Mouse (Mus musculus) layer of hippocampus, adult 9-11 months (tissue): ENCODE data around the gene Gbx1.

Source experiments
- DNase-seq: peaks from one replicate; pipeline ENCODE4 v3.0.0; 2022

The Gbx1 gene

DNA sequence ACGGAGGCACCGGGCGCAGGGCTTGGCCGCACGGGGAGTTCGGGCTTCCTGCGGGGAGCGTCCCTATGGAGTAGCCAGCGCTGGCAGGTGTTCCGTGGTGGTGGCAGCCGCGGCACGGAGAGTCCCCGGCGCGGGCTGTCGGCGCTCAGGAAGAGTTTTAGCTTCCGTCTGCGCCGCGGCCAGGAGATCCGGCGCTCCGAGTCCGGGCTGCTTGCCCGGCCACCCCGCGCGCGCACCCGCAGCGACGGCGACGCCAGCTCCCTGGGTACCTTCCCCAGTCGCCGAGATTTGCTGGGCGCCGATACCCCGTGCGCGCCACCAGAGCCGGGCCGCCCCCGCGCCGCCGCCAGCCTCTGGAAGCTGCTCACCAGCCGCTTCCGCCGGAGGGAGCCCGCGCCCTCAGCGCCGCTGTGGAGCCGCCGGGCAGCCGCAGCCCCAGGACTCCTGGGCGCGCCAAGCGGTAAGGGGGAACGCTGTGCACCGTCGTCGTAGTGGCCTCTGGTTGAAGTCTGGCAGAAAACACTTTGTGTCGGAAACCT lies 52.2 kb downstream of the Gbx1 start:
- peak; percentile 62 for DNase-seq

DNA sequence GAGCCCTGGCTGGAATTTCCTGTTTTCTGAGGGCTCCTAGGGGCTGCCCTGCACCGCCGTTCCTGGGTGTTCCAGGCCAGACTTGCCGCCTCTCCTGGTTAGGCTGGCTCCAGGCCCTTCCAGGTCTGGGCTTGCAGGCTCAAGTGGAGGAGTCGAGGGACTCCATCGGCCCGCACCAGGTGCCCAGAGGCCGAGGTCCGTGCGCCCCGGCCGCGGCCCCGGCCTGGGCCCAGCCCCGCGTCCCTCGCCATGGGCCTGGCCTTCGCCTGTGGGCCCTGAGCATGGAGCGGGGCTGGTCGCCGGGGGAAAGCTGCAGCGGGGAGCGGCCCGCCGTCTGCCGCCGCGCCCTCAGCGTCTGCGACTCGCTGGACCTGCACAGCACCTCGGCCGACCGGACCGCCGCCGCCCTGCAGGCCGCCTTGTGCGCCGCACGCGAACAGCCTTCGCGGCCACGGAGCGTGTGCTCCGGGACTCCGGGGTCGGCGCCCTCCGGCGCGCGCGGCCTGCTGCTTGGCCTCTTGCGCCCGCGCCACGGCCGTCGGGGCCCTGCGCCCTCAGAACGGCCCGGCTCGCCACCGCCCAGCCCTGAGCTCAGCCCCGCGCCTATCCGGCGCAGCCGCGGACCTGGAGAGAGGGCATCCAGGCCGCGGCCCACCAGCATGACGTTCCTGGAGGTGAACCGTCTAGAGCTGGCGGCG lies 52.8 kb downstream of the Gbx1 start:
- no peak for DNase-seq

DNA sequence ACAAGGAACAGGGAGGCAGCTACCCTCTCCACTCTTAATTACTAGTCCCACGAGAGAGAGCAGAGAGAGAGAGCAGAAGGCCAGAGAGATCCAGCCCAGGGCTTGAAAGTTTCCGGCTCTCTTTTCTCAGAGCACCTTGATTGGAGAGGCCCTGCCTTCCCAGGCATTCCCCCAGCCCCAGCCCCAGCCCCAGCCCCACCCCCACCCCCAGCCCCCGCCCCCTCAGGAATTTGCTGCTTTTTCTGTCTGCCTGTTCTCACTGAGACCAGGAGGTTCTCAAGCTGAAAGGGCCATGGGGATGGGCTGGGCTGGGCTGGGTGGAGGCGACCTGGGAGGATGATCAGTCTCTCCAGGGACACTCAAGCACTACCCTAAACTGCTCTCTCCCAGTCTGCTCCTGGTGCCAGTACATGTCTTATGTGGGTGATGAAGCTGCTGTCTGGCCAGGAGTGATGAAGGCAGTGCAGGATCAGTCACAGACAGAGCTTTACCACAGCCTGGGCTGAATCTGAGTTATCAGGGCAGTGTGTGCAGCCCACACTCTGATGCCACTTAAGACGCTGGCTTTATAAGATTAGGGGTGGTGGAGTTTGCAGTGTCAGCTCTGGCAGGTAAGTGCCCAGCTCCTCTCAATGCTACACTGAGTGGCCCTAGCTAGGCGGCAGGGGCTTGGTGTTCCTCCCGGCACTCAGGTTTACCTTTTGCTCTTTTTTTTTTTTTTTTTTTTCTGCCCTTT lies 54.0 kb downstream of the Gbx1 start:
- no peak for DNase-seq

DNA sequence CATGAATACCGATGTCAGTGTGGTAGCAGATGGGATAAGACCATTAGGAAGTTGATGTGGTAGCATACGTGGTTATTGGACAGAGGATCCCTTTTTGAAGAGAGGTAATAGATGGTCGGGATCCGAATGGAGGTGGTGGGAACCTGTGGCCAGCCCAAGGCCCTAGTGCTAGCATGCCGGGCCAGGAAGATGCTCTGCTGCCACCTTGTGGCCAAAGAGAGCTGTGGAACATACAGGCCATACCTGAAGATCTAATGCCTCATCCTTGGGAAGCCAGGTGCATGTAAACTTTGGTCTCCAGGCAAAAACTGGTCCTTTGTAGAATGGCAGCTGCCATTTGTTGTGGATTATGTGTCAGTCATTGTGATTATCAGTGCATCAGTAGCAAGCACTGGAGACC lies 56.4 kb downstream of the Gbx1 start:
- DNase-seq: peak; percentile 58

DNA sequence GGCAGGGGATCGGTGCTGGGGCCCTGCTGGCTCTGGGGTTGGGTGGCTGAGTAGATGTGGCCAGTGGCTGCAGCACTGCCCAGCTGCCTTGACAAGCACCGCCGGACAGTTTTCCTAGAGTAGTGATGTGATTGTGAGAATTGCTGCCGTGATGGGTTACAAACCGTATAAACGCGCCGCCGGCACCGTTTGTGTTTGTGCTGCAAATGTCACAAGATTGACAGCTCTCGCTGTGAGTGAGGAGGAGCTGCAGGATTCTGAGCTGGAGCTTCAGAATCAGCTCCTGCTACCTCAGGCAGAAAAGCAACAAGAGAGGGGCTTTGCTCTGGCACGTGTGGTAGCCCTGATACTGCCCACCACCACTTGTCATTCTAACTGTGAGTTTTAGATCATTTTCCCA lies 60.2 kb downstream of the Gbx1 start:
- DNase-seq: no peak

DNA sequence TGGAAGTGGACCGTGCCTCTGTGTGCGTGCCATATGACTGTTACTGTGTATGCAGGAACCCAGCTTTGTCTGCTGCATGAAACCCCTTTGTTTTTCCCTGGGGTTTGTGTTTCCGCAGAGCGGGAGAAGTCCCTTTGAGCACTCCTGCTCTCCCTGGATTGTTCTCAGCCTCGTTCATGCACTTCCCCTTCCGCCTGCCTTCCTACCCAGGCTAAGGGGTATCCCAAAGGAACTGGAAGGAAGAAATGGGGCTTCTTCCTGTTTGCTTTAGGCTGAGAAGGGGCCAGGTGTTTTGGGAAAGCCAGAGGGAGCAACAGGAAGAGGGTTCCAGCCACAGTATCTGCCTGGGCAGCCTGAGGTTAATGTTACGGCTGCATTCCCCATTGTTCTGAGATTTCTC lies 71.4 kb downstream of the Gbx1 start:
- DNase-seq: no peak

DNA sequence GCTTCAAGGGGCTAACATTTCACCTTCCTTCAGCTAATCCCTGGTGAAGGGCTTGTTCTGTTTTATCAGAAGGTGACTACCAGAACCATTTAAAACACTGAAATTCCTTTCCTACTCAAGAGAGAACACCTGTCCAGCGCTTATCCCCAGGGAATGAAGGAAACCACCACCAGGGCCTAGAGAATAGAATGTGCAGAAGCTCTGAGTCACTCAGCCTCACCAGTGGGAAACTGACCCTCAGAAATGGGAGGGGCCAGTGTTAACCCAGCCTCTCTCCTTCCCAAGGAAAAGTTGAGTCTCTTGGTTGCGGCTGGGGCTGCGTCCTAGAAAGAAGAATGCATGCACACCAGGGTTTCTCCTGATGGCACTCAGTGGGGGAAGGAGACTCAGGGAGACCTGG lies 71.9 kb downstream of the Gbx1 start:
- no peak for DNase-seq

DNA sequence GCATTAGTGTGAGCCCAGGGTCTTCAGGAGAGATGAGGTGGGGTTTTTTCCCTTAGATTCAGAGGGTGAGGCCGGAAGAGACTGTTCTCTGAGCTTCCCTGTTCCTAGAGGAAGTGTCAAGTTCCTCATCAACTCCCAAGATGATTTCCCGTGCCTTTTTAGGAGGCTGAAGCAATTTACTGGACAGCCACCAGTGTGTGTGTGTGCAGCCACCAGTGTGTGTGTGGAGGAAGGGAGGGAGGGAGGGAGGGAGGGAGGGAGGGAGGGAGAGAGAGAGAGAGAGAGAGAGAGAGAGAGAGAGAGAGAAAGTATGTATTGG lies 73.1 kb downstream of the Gbx1 start:
- DNase-seq: no peak

DNA sequence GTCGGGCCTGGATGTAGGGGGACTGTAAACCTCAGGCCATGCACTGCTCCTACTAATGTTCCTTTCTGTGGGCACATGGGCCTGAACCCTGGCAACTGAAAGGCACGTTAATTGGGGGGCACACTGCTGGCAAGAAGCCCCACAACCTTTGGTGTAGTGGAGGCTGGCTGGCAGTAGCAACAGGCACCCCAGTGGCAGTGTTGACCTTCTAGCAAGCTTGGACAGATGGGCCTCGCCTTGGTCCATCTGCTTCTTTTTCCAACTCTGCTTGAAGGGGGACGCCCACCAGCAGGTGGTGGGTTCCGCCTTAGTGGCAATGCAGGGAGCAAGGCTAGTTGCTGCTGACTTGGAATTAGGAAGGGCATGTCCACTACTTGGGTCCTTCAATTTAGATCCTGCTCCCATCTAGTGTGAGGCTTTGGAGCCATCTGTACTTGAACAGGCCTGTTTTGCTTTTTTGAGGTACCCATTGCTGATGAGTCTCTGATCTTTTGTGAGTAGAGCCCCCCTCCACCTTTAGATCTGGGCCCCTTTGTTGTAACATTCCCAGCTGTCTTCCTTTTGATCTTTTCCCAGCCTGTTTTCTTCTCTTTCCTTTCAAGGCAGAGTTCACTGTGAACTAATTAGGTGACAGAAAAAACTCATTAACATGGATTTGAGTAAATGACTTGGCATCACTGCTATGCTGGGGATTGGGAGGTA lies 73.6 kb downstream of the Gbx1 start:
- DNase-seq: peak; percentile 32
